Mouse (Mus musculus) heart, embryonic 15.5 days (tissue): ENCODE measurements around the gene Gpr84. TPM values are rescaled to one million over a fixed set of nuclear protein-coding genes. Genes with fewer than 3 reads are reported as not detected.

ENCODE experiments used
- ATAC-seq: fragments of 200-750 bp; cut with Nextera tagmentation; replicated peaks from 2 replicates; pipeline ENCODE4 v1.8.0; 2017; ENCODE audit warnings: low read depth, moderate TSS enrichment; ENCODE audit not compliant: insufficient number of reproducible peaks, insufficient read depth, low FRiP score
- H3K27ac ChIP-seq: fragments of 300-500 bp; sonication (generic); 2 replicates; pipeline ENCODE4 v1.5.1; 2015; ENCODE audit warnings: mild to moderate bottlenecking, inconsistent platforms
- H3K27me3 ChIP-seq: fragments of 300-500 bp; sonication (generic); 2 replicates; pipeline ENCODE4 v1.6.1; 2015; ENCODE audit warnings: inconsistent platforms
- H3K36me3 ChIP-seq: fragments of 300-500 bp; sonication (generic); 2 replicates; pipeline ENCODE4 v1.6.1; 2015; ENCODE audit warnings: mild to moderate bottlenecking, inconsistent platforms
- H3K4me1 ChIP-seq: fragments of 300-500 bp; sonication (generic); replicated peaks from 2 replicates; pipeline ENCODE4 v1.6.1; 2015; ENCODE audit warnings: inconsistent platforms
- H3K4me2 ChIP-seq: fragments of 300-500 bp; sonication (generic); 2 replicates; pipeline ENCODE4 v1.6.1; 2015; ENCODE audit warnings: inconsistent platforms, mild to moderate bottlenecking, moderate library complexity
- H3K4me3 ChIP-seq: fragments of 300-500 bp; sonication (generic); 2 replicates; pipeline ENCODE4 v1.5.1; 2015; ENCODE audit warnings: mild to moderate bottlenecking, inconsistent platforms
- H3K9ac ChIP-seq: fragments of 300-500 bp; sonication (generic); 2 replicates; pipeline ENCODE4 v1.6.1; 2015; ENCODE audit warnings: mild to moderate bottlenecking, inconsistent platforms
- H3K9me3 ChIP-seq: fragments of 300-500 bp; sonication (generic); replicated peaks from 2 replicates; pipeline ENCODE4 v1.6.1; 2016; ENCODE audit warnings: inconsistent platforms
- WGBS: fragments of 180-500 bp; shearing (Covaris S2); methylation state at CpG from one replicate; pipeline ENCODE4 v1.1.7; 2015; ENCODE audit warnings: mixed read lengths; 5-methylcytosine and 5-hydroxymethylcytosine counted together
- polyA plus RNA-seq: library from polyadenylated mRNA; unstranded; fragments of >200 nt; fragmentation: Nextera tagmentation; extraction: Ambion mirVana; gene quantifications from 2 replicates; pipeline ENCODE4 v1.2.1, GENCODE M21; 2015

The Gpr84 gene
- polyA plus RNA-seq, 1 experiment from 2014 or later: 0.11 TPM

DNA sequence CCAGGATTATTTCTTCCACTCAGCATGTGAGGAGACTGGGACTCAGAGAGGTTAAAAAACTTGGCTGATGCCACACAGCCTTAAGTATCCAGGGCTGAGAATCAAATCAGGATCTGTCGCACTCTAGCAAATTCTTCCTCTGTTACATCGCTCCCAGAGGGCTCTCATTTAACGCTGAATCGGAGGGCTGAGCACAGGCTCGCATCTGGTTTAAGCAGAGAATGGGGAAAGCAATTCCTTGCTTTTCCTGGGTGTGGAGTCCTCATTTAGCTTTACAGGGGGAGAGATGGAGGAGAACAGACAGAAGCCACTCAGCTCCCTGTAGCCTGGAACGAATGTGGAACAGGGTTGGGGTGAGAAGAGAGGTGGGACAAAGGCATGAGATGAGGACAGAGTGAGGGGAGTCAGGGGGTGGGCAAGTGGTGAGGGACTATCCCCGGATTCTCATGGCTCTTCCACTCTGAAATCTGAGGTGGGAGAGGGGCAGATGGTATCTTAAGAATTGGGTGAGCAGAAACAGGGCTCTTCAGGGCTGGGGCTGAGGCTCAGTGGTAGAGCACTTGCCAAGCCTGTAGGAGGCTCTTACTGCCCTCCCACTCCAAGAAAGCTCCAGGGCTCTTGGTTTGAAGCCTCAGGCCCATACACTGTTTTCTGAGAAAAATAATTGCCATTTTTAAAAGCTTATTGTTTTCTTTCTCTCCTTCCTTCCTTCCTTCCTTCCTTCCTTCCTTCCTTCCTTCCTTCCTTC is 25.2 kb upstream of the Gpr84 start:
- Histone ChIP-seq H3K9me3 (no peaks in the 10 kb centered on the region), H3K27me3 (peaks cover 40% of the 10 kb centered on the region), H3K4me3 (no peak overlapping the region), H3K9ac (no peak overlapping the region), H3K36me3 (no peaks in the 10 kb centered on the region), H3K27ac (no peak overlapping the region), H3K4me2 (no peak overlapping the region), H3K4me1 (peaks cover 22% of the 10 kb centered on the region)
- no peak for ATAC-seq
- WGBS: 37% methylated on average over 7 of the region's 7 CpGs

DNA sequence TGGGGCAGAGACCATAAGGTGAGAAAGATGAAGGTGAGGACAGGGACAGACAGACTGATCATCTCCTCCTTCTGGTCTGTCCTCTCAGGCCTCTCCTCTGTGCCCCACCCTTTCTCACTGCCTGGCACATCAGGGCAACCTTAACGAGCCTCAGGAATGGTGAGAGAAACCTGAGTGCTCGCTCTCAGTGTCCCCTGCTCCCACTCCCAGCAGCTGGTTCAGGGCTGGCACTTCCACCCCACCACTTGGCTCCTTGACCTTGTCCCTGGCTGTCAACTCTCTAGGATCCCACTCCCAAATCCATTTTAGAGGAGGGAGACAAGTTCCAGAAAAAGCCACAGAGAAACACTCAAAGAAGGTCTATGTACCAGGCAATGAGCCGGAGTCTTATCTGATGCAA is 24.6 kb upstream of the Gpr84 start:
- peaks cover 16% of the 10 kb centered on the region for H3K4me1 ChIP-seq
- ATAC-seq: no peak
- H3K9me3 ChIP-seq: no peaks in the 10 kb centered on the region
- H3K4me2 ChIP-seq: no peak overlapping the region
- WGBS: 69% methylated on average over 3 of the region's 3 CpGs
- no peak overlapping the region for H3K4me3 ChIP-seq
- no peak overlapping the region for H3K9ac ChIP-seq
- no peak overlapping the region for H3K27ac ChIP-seq
- H3K27me3 ChIP-seq: peaks cover 34% of the 10 kb centered on the region
- no peaks in the 10 kb centered on the region for H3K36me3 ChIP-seq

DNA sequence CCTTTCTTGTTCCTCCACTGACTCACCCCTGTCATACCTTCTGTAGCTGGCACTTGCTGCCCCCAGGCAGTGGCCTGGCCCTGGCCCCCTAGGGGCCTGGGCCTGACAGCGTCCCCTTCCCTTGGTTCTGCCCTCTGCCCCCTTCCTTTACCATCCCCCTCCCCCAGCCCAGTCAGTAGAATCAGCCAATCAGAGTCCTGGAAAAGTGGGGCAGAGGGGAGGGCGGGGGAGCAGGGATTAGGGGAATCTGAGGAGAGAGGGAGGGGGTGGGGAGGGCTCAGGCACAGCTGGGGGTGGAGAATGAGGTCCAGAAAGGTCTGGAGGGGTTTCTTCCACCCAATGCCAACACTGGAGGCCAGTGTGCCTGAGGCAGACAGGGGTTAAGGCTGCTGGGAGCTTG is 23.8 kb upstream of the Gpr84 start:
- H3K9ac ChIP-seq: no peak overlapping the region
- H3K27me3 ChIP-seq: peaks cover 28% of the 10 kb centered on the region
- H3K36me3 ChIP-seq: no peaks in the 10 kb centered on the region
- no peak overlapping the region for H3K4me2 ChIP-seq
- H3K9me3 ChIP-seq: no peaks in the 10 kb centered on the region
- ATAC-seq: no peak
- 24% methylated on average over 2 of the region's 2 CpGs for WGBS
- H3K4me3 ChIP-seq: no peak overlapping the region
- H3K4me1 ChIP-seq: peaks cover 8% of the 10 kb centered on the region
- H3K27ac ChIP-seq: no peak overlapping the region

- H3K4me3 ChIP-seq: no peak overlapping the region
- WGBS: 76% methylated on average over 5 of the region's 5 CpGs
Measured at GRCm38 (mm10) chr15:103333738-103334137, 23.3 kb upstream of the Gpr84 start.

DNA sequence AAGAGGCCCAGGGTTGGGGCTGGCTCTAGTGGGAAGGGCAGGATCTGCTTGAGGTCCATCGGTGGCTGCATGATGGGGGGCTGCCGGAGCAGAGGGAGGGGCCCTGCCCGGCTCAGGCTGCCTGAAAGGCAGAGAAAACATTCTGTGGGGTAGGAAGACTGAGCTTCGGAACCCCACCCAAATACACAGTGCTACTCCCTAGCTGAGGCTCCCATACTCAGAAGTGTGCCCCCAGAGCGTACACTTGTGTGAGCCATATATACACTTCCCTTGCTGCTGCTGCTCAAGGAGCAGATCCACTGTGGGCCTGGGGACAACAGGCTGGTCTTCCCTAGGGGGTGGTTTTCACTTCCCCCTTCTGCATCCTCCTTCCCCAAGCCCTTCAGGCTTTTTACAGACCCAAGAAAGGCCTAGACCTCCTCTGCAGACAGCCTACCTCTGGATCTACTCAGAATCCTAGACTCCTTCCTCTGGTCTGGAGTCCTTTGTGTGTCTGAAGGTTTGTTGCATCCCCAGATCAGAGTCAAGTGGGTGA is 22.7 kb upstream of the Gpr84 start:
- H3K36me3 ChIP-seq: no peaks in the 10 kb centered on the region
- no peak overlapping the region for H3K9ac ChIP-seq
- H3K9me3 ChIP-seq: no peaks in the 10 kb centered on the region
- no peak overlapping the region for H3K4me2 ChIP-seq
- no peak for ATAC-seq
- H3K27ac ChIP-seq: no peak overlapping the region
- H3K27me3 ChIP-seq: peaks cover 18% of the 10 kb centered on the region
- H3K4me3 ChIP-seq: no peak overlapping the region
- H3K4me1 ChIP-seq: peaks cover 5% of the 10 kb centered on the region; the same call in 1 of the 2 replicates
- 65% methylated on average over 5 of the region's 5 CpGs for WGBS

More at GRCm38 (mm10) chr15:103333738-103334137, 23.3 kb upstream of the Gpr84 start:
- Histone ChIP-seq H3K4me1 (peaks cover 5% of the 10 kb centered on the region; the same call in 1 of the 2 replicates), H3K4me2 (no peak overlapping the region), H3K9me3 (no peaks in the 10 kb centered on the region), H3K27me3 (peaks cover 24% of the 10 kb centered on the region), H3K36me3 (no peaks in the 10 kb centered on the region), H3K27ac (no peak overlapping the region), H3K9ac (no peak overlapping the region)
- no peak for ATAC-seq

GRCm38 (mm10) chr15:103323455-103324247 is 13.2 kb upstream of the Gpr84 start:
- Histone ChIP-seq H3K4me3 (peak overlapping the region; percentile 78), H3K9me3 (no peaks in the 10 kb centered on the region), H3K27me3 (no peaks in the 10 kb centered on the region), H3K27ac (peak overlapping the region; percentile 81), H3K9ac (peak overlapping the region; percentile 84), H3K4me1 (peaks cover 36% of the 10 kb centered on the region), H3K36me3 (no peaks in the 10 kb centered on the region), H3K4me2 (peak overlapping the region; percentile 96)
- ATAC-seq: peak; percentile 95
- under 1% methylated on average over 39 of the region's 40 CpGs for WGBS

GRCm38 (mm10) chr15:103323070-103323454 is 12.7 kb upstream of the Gpr84 start:
- no peaks in the 10 kb centered on the region for H3K36me3 ChIP-seq
- peaks cover 42% of the 10 kb centered on the region for H3K4me1 ChIP-seq
- H3K27ac ChIP-seq: peak overlapping the region; percentile 64
- WGBS: 3% methylated on average over 17 of the region's 26 CpGs
- H3K27me3 ChIP-seq: no peaks in the 10 kb centered on the region
- peak overlapping the region; percentile 78 for H3K4me3 ChIP-seq
- peak; percentile 60; the same call in 1 of the 2 replicates for ATAC-seq
- H3K9me3 ChIP-seq: no peaks in the 10 kb centered on the region
- peak overlapping the region; percentile 96 for H3K4me2 ChIP-seq
- H3K9ac ChIP-seq: peak overlapping the region; percentile 84

- Histone ChIP-seq H3K4me2 (peak overlapping the region; percentile 96), H3K9ac (peak overlapping the region; percentile 84), H3K4me3 (peak overlapping the region; percentile 78), H3K27ac (0 out of 2 replicates have a peak overlapping the region, but pooled peaks have one; percentile 64), H3K4me1 (peaks cover 47% of the 10 kb centered on the region), H3K27me3 (no peaks in the 10 kb centered on the region), H3K36me3 (no peaks in the 10 kb centered on the region), H3K9me3 (no peaks in the 10 kb centered on the region)
- no peak for ATAC-seq
- WGBS: 56% methylated on average over 4 of the region's 4 CpGs
Measured at GRCm38 (mm10) chr15:103322396-103322795, 12.0 kb upstream of the Gpr84 start.

- 40% methylated on average over 1 of the region's 1 CpGs for WGBS
Measured at GRCm38 (mm10) chr15:103321076-103321475, 10.7 kb upstream of the Gpr84 start.

GRCm38 (mm10) chr15:103318201-103318816 is 7.9 kb upstream of the Gpr84 start:
- Histone ChIP-seq H3K36me3 (no peaks in the 10 kb centered on the region), H3K27ac (peak overlapping the region; percentile 5), H3K4me2 (no peak overlapping the region), H3K9ac (no peak overlapping the region), H3K4me3 (no peak overlapping the region), H3K4me1 (peaks cover 65% of the 10 kb centered on the region), H3K9me3 (no peaks in the 10 kb centered on the region), H3K27me3 (no peaks in the 10 kb centered on the region)
- ATAC-seq: no peak
- 52% methylated on average over 3 of the region's 3 CpGs for WGBS

More at GRCm38 (mm10) chr15:103321076-103321475, 10.7 kb upstream of the Gpr84 start:
- Histone ChIP-seq H3K9me3 (no peaks in the 10 kb centered on the region), H3K27ac (no peak overlapping the region), H3K4me1 (peaks cover 50% of the 10 kb centered on the region), H3K9ac (no peak overlapping the region), H3K36me3 (no peaks in the 10 kb centered on the region), H3K4me2 (no peak overlapping the region), H3K4me3 (no peak overlapping the region), H3K27me3 (no peaks in the 10 kb centered on the region)
- no peak for ATAC-seq

DNA sequence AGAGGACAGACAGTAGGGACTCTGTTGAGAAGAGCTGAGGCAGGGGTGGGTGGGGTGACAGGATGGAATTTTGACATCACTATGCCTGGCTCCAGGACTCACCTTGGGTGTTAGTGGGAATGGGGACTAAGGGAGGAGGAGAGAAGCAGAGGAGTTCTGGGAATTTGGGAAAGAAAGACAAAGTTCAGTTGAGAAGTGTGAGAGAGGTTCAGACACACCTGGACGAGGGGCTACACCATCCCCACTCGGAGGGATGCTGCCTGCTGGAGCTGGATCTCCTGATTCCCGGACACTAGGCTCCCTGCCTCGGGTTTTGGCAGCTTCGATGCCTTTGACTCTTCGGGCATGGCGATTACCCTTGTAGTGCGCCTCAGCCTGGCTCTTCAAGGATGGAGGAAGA is 7.3 kb upstream of the Gpr84 start:
- no peak overlapping the region for H3K9ac ChIP-seq
- peak overlapping the region; percentile 5 for H3K27ac ChIP-seq
- no peaks in the 10 kb centered on the region for H3K9me3 ChIP-seq
- no peak overlapping the region for H3K4me2 ChIP-seq
- H3K4me3 ChIP-seq: no peak overlapping the region
- H3K27me3 ChIP-seq: no peaks in the 10 kb centered on the region
- no peaks in the 10 kb centered on the region for H3K36me3 ChIP-seq
- peaks cover 64% of the 10 kb centered on the region for H3K4me1 ChIP-seq
- WGBS: 80% methylated on average over 8 of the region's 8 CpGs
- ATAC-seq: no peak
